Mouse (Mus musculus) R1 (cell line): ENCODE data around the gene Pdss2.

Experiments used
- DNase-seq: peaks from one replicate; pipeline ENCODE4 v3.0.0-alpha.2; 2018; ENCODE audit warnings: low read depth, low spot score

Gene Pdss2

GRCm38 (mm10) chr10:43481179-43481578 is 259.9 kb downstream of the Pdss2 start:
- DNase-seq = no peak

GRCm38 (mm10) chr10:43482021-43482420 is 260.7 kb downstream of the Pdss2 start:
- no peak for DNase-seq

GRCm38 (mm10) chr10:43483426-43483995 is 262.2 kb downstream of the Pdss2 start:
- DNase-seq = no peak

GRCm38 (mm10) chr10:43485751-43486268 is 264.5 kb downstream of the Pdss2 start:
- DNase-seq = no peak

- DNase-seq = no peak
These were observed 266.2 kb downstream of the Pdss2 start for GRCm38 (mm10) chr10:43487441-43488010.

- DNase-seq = no peak
These were observed 267.0 kb downstream of the Pdss2 start for GRCm38 (mm10) chr10:43488258-43488657.

GRCm38 (mm10) chr10:43489139-43489538 is 267.9 kb downstream of the Pdss2 start:
- peak; percentile 51 for DNase-seq

GRCm38 (mm10) chr10:43489550-43489949 is 268.3 kb downstream of the Pdss2 start:
- DNase-seq = peak; percentile 88

- DNase-seq = no peak
These were observed 268.7 kb downstream of the Pdss2 start for GRCm38 (mm10) chr10:43490034-43490433.

GRCm38 (mm10) chr10:43490846-43491245 is 269.6 kb downstream of the Pdss2 start:
- DNase-seq = no peak

GRCm38 (mm10) chr10:43502599-43502998 is 281.3 kb downstream of the Pdss2 start:
- no peak for DNase-seq

GRCm38 (mm10) chr10:43504291-43504690 is 283.0 kb downstream of the Pdss2 start:
- DNase-seq = no peak

GRCm38 (mm10) chr10:43507051-43507450 is 285.8 kb downstream of the Pdss2 start:
- DNase-seq = peak; percentile 46

GRCm38 (mm10) chr10:43509228-43509627 is 287.9 kb downstream of the Pdss2 start:
- DNase-seq = no peak

GRCm38 (mm10) chr10:43512976-43513375 is 291.7 kb downstream of the Pdss2 start:
- DNase-seq = no peak
